Mouse (Mus musculus) neural tube, embryonic 12.5 days (tissue): ENCODE measurements at regions not wholly inside any gene's neighbourhood (a gene's known extent, or its start where the extent isn't known, plus 50 kb on each side); places are given as distances from the start of the nearest gene placed in this dataset.

Experiments used
- ATAC-seq: fragments of 200-750 bp; cut with Nextera tagmentation; 2 replicates; pipeline ENCODE4 v1.8.0; 2017; ENCODE audit warnings: low read depth, mild to moderate bottlenecking, moderate TSS enrichment, moderate library complexity; ENCODE audit not compliant: low FRiP score
- H3K27ac ChIP-seq: fragments of 300-500 bp; sonication (generic); 2 replicates; pipeline ENCODE4 v1.5.1; 2016
- H3K27me3 ChIP-seq: fragments of 300-500 bp; sonication (generic); replicated peaks from 2 replicates; pipeline ENCODE4 v1.6.1; 2016; ENCODE audit warnings: mild to moderate bottlenecking
- H3K36me3 ChIP-seq: fragments of 300-500 bp; sonication (generic); 2 replicates; pipeline ENCODE4 v1.6.1; 2016; ENCODE audit warnings: mild to moderate bottlenecking
- H3K4me1 ChIP-seq: fragments of 300-500 bp; sonication (generic); 2 replicates; pipeline ENCODE4 v1.6.1; 2016
- H3K4me2 ChIP-seq: fragments of 300-500 bp; sonication (generic); replicated peaks from 2 replicates; pipeline ENCODE4 v1.6.1; 2016; ENCODE audit warnings: mild to moderate bottlenecking
- H3K4me3 ChIP-seq: fragments of 300-500 bp; sonication (generic); 2 replicates; pipeline ENCODE4 v1.5.1; 2016
- H3K9ac ChIP-seq: fragments of 300-500 bp; sonication (generic); 2 replicates; pipeline ENCODE4 v1.6.1; 2016; ENCODE audit warnings: mild to moderate bottlenecking
- H3K9me3 ChIP-seq: fragments of 300-500 bp; sonication (generic); 2 replicates; pipeline ENCODE4 v1.6.1; 2016; ENCODE audit warnings: mild to moderate bottlenecking
- WGBS: fragments of 180-500 bp; shearing (Covaris S2); methylation state at CpG from one replicate; pipeline ENCODE4 v1.1.7; 2016; 5-methylcytosine and 5-hydroxymethylcytosine counted together

DNA sequence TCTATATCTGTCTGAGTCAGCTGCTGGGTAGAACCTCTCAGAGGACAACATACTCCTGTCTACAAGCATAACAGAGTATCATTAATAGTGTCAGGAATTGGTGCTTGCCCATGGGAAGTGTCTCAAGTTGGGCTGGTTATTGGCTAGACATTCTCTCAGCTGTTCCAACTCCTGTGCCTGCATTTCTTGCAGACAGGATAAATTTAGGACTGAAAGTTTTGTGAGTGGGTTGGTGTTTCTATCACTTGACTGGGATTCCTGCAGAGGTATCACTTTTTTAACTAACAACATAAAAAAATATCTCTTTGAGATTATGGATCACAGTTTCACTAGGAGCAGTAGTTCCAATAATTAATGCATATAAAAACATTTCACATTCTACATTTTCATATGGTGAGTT is 1454.4 kb downstream of the Efnb2 start:
- Histone ChIP-seq H3K4me3 (no peak overlapping the region), H3K9ac (no peak overlapping the region), H3K9me3 (no peaks in the 10 kb centered on the region), H3K4me2 (no peak overlapping the region), H3K4me1 (no peaks in the 10 kb centered on the region), H3K36me3 (no peaks in the 10 kb centered on the region), H3K27ac (no peak overlapping the region), H3K27me3 (no peaks in the 10 kb centered on the region)
- no peak for ATAC-seq

DNA sequence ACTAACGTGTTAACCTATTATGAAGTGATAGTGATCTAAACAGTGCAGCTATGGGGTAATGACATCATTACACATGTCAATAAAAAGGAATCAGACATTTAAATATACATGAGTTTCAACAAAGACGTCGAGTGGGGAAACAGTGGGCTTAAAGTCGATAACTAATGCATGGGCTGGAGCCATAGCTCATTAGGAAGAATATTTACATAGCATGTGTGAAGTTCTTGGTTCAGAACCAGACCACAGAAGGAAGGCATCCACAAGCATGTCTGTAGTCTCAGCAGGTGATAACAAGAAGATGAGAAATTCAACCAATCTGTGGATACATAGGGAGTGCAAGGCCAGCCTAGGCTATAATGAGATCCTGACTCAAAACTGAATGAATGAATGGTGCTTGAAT is 1456.0 kb downstream of the Efnb2 start:
- no peaks in the 10 kb centered on the region for H3K9me3 ChIP-seq
- H3K4me3 ChIP-seq = no peak overlapping the region
- no peak overlapping the region for H3K4me2 ChIP-seq
- no peaks in the 10 kb centered on the region for H3K36me3 ChIP-seq
- no peak overlapping the region for H3K9ac ChIP-seq
- no peaks in the 10 kb centered on the region for H3K4me1 ChIP-seq
- WGBS = 86% methylated on average over 4 of the region's 4 CpGs
- no peak overlapping the region for H3K27ac ChIP-seq
- ATAC-seq = no peak
- no peaks in the 10 kb centered on the region for H3K27me3 ChIP-seq

DNA sequence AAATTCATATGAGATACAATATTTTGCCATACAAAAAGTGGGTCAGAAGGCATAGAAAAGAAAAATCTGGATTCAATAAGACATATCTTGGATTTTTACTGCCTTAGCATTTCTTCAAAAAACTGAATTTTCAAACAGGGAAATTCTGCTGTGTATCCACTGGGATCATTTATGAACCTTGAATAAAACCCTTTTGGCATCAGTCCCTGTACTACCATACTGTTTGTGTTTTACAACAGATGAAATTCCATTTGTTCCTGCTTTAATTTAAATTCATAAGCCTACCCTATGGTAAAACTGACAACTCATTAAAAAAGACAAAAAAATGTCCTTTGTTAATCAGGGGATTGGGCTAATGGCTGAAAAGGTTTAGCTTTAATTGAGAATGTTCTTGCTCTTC is 1470.3 kb downstream of the Efnb2 start:
- no peaks in the 10 kb centered on the region for H3K27me3 ChIP-seq
- no peak overlapping the region for H3K4me3 ChIP-seq
- H3K4me1 ChIP-seq = no peaks in the 10 kb centered on the region
- no peaks in the 10 kb centered on the region for H3K36me3 ChIP-seq
- H3K4me2 ChIP-seq = no peak overlapping the region
- no peak overlapping the region for H3K27ac ChIP-seq
- ATAC-seq = no peak
- no peaks in the 10 kb centered on the region for H3K9me3 ChIP-seq
- H3K9ac ChIP-seq = no peak overlapping the region

DNA sequence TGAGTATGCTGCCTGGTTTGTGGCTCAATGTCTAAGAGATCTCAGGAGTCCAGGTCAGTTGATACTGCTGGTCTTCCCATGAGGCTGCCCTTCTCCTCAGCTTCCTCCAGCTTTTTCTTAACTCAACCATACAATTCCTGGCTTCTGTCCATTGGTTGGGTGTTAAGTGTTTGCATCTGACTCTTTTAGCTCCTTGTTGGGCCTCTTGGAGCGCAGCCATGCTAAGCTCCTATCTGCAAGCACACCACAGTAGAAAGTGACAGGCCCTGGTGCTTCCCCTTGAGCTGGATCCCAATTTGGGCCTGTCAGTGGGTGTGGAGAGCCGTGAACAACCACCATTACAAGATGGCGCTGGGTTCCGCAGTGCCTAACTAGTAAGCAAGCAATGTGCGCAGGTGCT is 1497.7 kb downstream of the Efnb2 start:
- Histone ChIP-seq H3K27me3 (no peaks in the 10 kb centered on the region), H3K4me3 (no peak overlapping the region), H3K27ac (no peak overlapping the region), H3K9ac (no peak overlapping the region), H3K36me3 (no peaks in the 10 kb centered on the region), H3K4me1 (no peaks in the 10 kb centered on the region), H3K9me3 (no peaks in the 10 kb centered on the region), H3K4me2 (no peak overlapping the region)
- 93% methylated on average over 5 of the region's 5 CpGs for WGBS
- ATAC-seq = no peak

DNA sequence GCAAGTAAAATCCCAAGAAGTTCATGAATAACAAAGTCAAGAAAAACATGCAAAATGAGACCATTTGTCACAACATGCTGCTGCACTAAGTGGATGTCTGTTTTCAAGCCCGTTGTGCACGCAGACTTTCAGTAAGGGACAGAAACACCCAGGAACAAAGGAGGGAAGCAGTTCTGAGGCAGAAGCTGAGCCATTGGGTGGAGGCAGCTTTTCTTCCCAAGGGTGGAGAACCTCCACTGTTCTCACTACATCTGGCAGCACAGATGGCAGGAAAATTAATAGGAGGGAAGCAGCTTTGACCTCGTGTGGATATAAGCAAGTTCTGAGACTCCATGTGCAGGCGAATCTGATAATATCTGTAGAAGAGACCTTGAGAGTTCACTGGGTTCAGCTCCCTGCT is 1529.3 kb downstream of the Efnb2 start:
- peaks cover 4% of the 10 kb centered on the region; the same call in 1 of the 2 replicates for H3K4me1 ChIP-seq
- ATAC-seq = no peak
- H3K4me3 ChIP-seq = no peak overlapping the region
- H3K9me3 ChIP-seq = no peaks in the 10 kb centered on the region
- 29% methylated on average over 4 of the region's 4 CpGs for WGBS
- H3K27me3 ChIP-seq = no peaks in the 10 kb centered on the region
- no peaks in the 10 kb centered on the region for H3K36me3 ChIP-seq
- no peak overlapping the region for H3K4me2 ChIP-seq
- no peak overlapping the region for H3K9ac ChIP-seq
- H3K27ac ChIP-seq = no peak overlapping the region

DNA sequence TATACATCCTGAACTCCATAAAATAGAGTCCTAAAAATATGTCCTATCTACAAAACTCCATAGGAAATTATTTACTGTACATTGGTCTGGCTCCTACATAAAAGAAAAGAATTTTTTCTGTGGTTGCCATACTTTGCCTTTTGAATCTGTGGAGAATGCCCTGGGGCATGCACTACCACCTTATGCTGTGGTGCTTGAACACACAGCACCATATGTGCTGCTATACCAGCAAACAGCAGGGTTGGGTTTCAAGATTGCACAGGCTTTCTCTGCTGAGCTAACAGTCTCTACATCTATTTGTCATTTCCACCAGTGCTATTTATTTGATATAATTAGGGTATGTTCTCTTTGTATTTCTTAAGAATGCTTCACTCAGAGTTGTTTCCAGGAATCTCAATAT is 1552.2 kb downstream of the Efnb2 start:
- no peaks in the 10 kb centered on the region for H3K9me3 ChIP-seq
- H3K4me1 ChIP-seq = no peaks in the 10 kb centered on the region
- ATAC-seq = no peak
- H3K27me3 ChIP-seq = no peaks in the 10 kb centered on the region
- H3K4me2 ChIP-seq = no peak overlapping the region
- H3K36me3 ChIP-seq = no peaks in the 10 kb centered on the region
- H3K27ac ChIP-seq = no peak overlapping the region
- no peak overlapping the region for H3K4me3 ChIP-seq
- H3K9ac ChIP-seq = no peak overlapping the region

DNA sequence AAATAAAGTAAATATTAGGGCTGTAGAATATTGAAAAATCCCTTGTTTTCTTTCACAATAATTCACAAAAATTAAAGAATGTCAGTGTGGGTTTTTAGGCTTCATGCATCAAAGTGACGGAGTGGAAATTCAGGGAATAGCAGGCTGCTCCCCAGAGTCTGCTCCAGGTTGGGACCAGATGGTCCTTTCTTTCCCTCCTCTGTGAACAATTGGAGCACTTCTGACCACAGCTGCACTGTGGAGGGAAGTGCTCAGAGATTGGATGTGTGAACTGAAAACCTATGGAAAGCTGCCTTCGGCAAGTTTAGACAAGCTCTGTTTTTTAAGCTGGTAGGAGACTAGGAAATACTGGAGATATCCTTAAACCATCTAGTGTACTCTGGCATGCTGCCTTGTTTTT is 1563.5 kb downstream of the Efnb2 start:
- WGBS = 29% methylated on average over 2 of the region's 2 CpGs

DNA sequence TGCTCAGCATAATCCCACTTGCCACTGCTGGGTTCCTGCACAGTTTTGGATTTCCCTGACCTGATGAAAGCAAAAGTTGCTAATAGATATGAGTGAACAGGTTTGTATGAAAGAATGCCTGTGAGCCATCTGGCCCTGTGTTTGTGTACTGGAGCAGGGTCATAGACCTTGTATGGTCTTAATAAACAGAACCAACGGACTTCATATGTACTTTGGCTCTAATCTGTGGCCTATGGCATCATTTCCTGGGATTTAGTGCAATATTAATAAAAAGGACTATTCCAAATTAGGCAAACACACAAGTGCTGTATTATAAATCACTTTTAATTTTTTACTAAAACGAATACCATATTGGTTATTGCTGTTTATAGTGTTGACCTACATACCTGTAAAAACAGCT is 1568.2 kb downstream of the Efnb2 start:
- H3K4me2 ChIP-seq = no peak overlapping the region
- H3K27ac ChIP-seq = no peak overlapping the region
- H3K27me3 ChIP-seq = no peaks in the 10 kb centered on the region
- ATAC-seq = no peak
- H3K4me3 ChIP-seq = no peak overlapping the region
- no peaks in the 10 kb centered on the region for H3K9me3 ChIP-seq
- no peaks in the 10 kb centered on the region for H3K36me3 ChIP-seq
- 75% methylated on average over 2 of the region's 2 CpGs for WGBS
- no peak overlapping the region for H3K9ac ChIP-seq
- 0 out of 2 replicates have a peak, but pooled peaks cover 2% of the 10 kb centered on the region for H3K4me1 ChIP-seq

More for the DNA sequence above, 1563.5 kb downstream of the Efnb2 start:
- H3K36me3 ChIP-seq = no peaks in the 10 kb centered on the region
- H3K4me3 ChIP-seq = no peak overlapping the region
- H3K4me1 ChIP-seq = 0 out of 2 replicates have a peak, but pooled peaks cover 2% of the 10 kb centered on the region
- H3K27ac ChIP-seq = no peak overlapping the region
- no peak overlapping the region for H3K9ac ChIP-seq
- ATAC-seq = peak; percentile 83
- no peaks in the 10 kb centered on the region for H3K27me3 ChIP-seq
- no peaks in the 10 kb centered on the region for H3K9me3 ChIP-seq
- no peak overlapping the region for H3K4me2 ChIP-seq

DNA sequence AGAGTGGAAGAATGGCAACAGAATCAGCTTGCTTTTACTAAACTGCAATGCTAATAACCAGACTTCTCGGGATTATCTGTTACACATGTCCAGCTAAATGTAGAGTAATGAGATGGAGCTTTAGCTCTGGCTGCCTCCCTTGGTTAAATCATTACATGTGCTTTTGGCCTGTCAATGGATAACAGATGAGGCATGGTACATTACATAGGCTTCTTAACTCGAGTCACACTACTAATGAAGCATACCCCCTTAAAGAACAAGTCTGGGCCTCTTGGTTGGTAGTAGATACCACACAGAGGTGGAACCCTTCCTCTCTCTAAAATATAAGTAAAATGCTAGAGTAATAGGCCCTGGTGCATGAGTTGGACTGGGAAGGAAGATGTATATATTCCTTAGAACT is 1572.9 kb downstream of the Efnb2 start:
- H3K27me3 ChIP-seq = no peaks in the 10 kb centered on the region
- 53% methylated on average over 2 of the region's 2 CpGs for WGBS

DNA sequence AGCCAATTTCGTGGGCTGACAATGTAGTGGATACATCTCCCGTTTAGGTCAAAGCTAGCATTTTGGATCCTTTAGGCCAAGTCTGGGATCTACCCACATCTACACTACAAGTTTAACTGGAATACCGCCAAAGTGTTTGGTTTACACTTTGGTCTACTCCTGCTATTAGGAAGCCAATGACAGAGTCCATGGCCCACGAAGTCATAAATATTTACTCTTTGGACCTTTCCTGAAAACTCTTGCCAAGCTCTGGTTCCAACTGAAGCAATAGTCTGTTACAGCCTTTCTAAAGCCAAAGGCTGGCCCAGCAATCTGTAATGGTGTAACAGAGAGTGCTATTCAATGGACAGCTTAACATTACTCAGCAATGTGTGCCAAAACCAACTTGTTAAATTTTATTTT is 1600.8 kb downstream of the Efnb2 start:
- Histone ChIP-seq H3K4me2 (no peak overlapping the region), H3K9ac (no peak overlapping the region), H3K27me3 (no peaks in the 10 kb centered on the region), H3K4me3 (no peak overlapping the region), H3K27ac (no peak overlapping the region), H3K36me3 (no peaks in the 10 kb centered on the region), H3K4me1 (no peaks in the 10 kb centered on the region), H3K9me3 (no peaks in the 10 kb centered on the region)
- WGBS = 88% methylated on average over 4 of the region's 4 CpGs
- no peak for ATAC-seq

More for the DNA sequence above, 1572.9 kb downstream of the Efnb2 start:
- Histone ChIP-seq H3K9ac (no peak overlapping the region), H3K4me2 (no peak overlapping the region), H3K9me3 (no peaks in the 10 kb centered on the region), H3K36me3 (no peaks in the 10 kb centered on the region), H3K4me3 (no peak overlapping the region), H3K4me1 (no peaks in the 10 kb centered on the region), H3K27ac (no peak overlapping the region)
- ATAC-seq = no peak

DNA sequence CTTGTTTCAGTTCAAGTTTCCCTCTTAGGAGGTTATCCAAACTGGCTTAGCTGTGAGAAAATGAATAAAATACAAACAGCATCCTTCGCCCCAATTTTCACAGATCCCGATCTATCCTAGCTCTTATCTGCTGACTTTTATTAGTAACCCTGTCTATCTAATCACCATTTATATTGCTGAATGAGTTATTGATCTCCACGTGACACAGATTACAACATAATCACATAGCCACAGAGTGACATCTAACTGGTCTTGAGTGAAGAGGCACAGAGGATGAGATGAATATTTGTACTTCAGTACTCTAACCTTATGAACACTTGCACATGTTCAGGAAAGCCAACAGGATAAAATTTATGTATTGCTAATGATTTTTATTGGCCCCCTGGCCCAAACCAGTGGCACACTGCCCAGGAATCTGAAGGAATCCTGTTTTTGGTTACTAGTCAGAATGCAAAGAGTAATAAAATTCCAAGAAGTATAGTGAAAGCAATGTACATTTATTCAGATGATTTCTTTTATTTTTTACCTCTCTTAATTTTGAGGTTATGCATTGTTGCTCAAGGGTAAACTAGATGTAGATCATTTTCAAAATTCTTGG is 1634.7 kb downstream of the Efnb2 start:
- Histone ChIP-seq H3K9ac (no peak overlapping the region), H3K9me3 (no peaks in the 10 kb centered on the region), H3K27me3 (no peaks in the 10 kb centered on the region), H3K4me3 (no peak overlapping the region), H3K27ac (no peak overlapping the region), H3K36me3 (no peaks in the 10 kb centered on the region), H3K4me1 (no peaks in the 10 kb centered on the region), H3K4me2 (no peak overlapping the region)
- 84% methylated on average over 3 of the region's 3 CpGs for WGBS
- no peak for ATAC-seq

DNA sequence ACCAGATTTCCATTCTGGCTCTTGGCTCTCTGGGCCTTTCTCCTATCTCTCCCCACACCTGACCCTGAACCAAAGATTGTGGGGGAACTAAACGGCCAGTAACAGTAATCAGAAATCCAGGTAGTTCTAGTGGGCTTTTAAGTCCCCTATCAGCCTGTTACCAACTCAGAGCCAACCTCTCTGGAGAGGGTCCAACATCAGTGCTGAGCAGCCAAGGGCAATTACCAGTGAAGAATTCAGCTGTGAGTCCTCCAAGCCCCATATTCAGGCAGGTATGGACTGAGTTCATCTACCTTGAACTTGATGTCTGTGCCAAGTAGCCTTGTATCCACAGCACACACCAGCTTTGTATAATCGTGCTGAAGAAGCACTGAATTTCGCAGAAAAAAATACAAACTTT is 1636.7 kb downstream of the Efnb2 start:
- Histone ChIP-seq H3K9ac (no peak overlapping the region), H3K36me3 (no peaks in the 10 kb centered on the region), H3K27ac (no peak overlapping the region), H3K27me3 (no peaks in the 10 kb centered on the region), H3K4me1 (no peaks in the 10 kb centered on the region), H3K9me3 (no peaks in the 10 kb centered on the region), H3K4me2 (no peak overlapping the region), H3K4me3 (no peak overlapping the region)
- WGBS = 90% methylated on average over 3 of the region's 3 CpGs
- no peak for ATAC-seq

DNA sequence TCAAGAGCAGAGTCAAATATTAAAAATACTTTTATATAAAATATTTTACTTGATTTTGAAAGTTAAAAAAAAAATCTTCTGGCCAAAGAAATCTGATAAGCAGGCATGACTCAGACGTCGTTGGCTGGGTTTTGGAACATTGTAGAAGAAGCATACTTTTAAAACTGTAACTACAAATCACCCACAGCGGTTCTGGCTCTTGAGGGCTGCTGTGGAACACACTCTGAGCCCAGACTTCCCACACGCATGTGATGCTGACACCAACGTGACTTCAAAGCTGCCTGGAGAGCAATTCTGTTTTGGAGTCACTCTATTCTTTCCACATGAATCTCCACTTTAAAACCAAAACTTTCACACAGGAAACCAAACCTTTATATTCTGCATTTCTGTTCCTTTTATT is 1649.2 kb downstream of the Efnb2 start:
- Histone ChIP-seq H3K36me3 (no peaks in the 10 kb centered on the region), H3K4me1 (no peaks in the 10 kb centered on the region), H3K4me3 (no peak overlapping the region), H3K27ac (no peak overlapping the region), H3K27me3 (no peaks in the 10 kb centered on the region), H3K9me3 (no peaks in the 10 kb centered on the region), H3K9ac (no peak overlapping the region), H3K4me2 (no peak overlapping the region)
- WGBS = 69% methylated on average over 5 of the region's 5 CpGs
- no peak for ATAC-seq
